Mouse (Mus musculus): ENCODE results near the gene Retreg3. TPM values are rescaled to one million over a fixed set of nuclear protein-coding genes. Genes with fewer than 3 reads are reported as not detected.

Gene Retreg3
- total RNA-seq, 2 experiments from 2014 or later, result 35.7 to 93.1 TPM

GRCm38 (mm10) chr11:101120545-101121188, 974 bp upstream of the Retreg3 start:
- ATAC-seq (replicated peaks; ENCODE audit: low FRiP score, poor library complexity, severe bottlenecking), result peak; percentile 12

GRCm38 (mm10) chr11:101119131-101119760, 447 bp downstream of the Retreg3 start:
- peak; percentile 66 for ATAC-seq (replicated peaks; ENCODE audit: low FRiP score, poor library complexity, severe bottlenecking)

- no peak for ATAC-seq (replicated peaks; ENCODE audit: low FRiP score, poor library complexity, severe bottlenecking)
Measured at GRCm38 (mm10) chr11:101118105-101118504, 1.6 kb downstream of the Retreg3 start.

GRCm38 (mm10) chr11:101115564-101115963, 4.1 kb downstream of the Retreg3 start:
- no peak for ATAC-seq (replicated peaks; ENCODE audit: low FRiP score, poor library complexity, severe bottlenecking)

- no peak for ATAC-seq (replicated peaks; ENCODE audit: low FRiP score, poor library complexity, severe bottlenecking)
Measured at GRCm38 (mm10) chr11:101112186-101112585, 7.5 kb downstream of the Retreg3 start.

GRCm38 (mm10) chr11:101111178-101111577, 8.5 kb downstream of the Retreg3 start:
- no peak for ATAC-seq (replicated peaks; ENCODE audit: low FRiP score, poor library complexity, severe bottlenecking)

- ATAC-seq (replicated peaks; ENCODE audit: low FRiP score, poor library complexity, severe bottlenecking), result no peak
Measured at GRCm38 (mm10) chr11:101110708-101111107, 9.0 kb downstream of the Retreg3 start.

GRCm38 (mm10) chr11:101109351-101109750, 10.3 kb downstream of the Retreg3 start:
- no peak for ATAC-seq (replicated peaks; ENCODE audit: low FRiP score, poor library complexity, severe bottlenecking)

- ATAC-seq (replicated peaks; ENCODE audit: low FRiP score, poor library complexity, severe bottlenecking), result no peak
Measured at GRCm38 (mm10) chr11:101103011-101103410, 16.7 kb downstream of the Retreg3 start.

- ATAC-seq (replicated peaks; ENCODE audit: low FRiP score, poor library complexity, severe bottlenecking), result no peak
Measured at GRCm38 (mm10) chr11:101098231-101098630, 21.5 kb downstream of the Retreg3 start.

GRCm38 (mm10) chr11:101095314-101096024, 24.2 kb downstream of the Retreg3 start, which contains the start of gene Psmc3ip:
TSS of gene Psmc3ip (minus strand) at chr11:101095436.
- peak; percentile 95 for ATAC-seq (replicated peaks; ENCODE audit: low FRiP score, poor library complexity, severe bottlenecking)

- no peak for ATAC-seq (replicated peaks; ENCODE audit: low FRiP score, poor library complexity, severe bottlenecking)
Measured at GRCm38 (mm10) chr11:101094930-101095313, 24.8 kb downstream of the Retreg3 start.

- ATAC-seq (replicated peaks; ENCODE audit: low FRiP score, poor library complexity, severe bottlenecking), result no peak
Measured at GRCm38 (mm10) chr11:101089931-101090330, 29.8 kb downstream of the Retreg3 start.

- ATAC-seq (replicated peaks; ENCODE audit: low FRiP score, poor library complexity, severe bottlenecking), result 0 out of 2 replicates have a peak, but pooled peaks have one; percentile 9
Measured at GRCm38 (mm10) chr11:101087682-101088055, 32.0 kb downstream of the Retreg3 start.

- ATAC-seq (replicated peaks; ENCODE audit: low FRiP score, poor library complexity, severe bottlenecking), result peak; percentile 77
Measured at GRCm38 (mm10) chr11:101086756-101087681, 32.7 kb downstream of the Retreg3 start, which contains the start of gene Mlx. TSS of gene Mlx (plus strand) at chr11:101087277.

GRCm38 (mm10) chr11:101086323-101086674, 33.4 kb downstream of the Retreg3 start:
- ATAC-seq (replicated peaks; ENCODE audit: low FRiP score, poor library complexity, severe bottlenecking), result no peak

- ATAC-seq (replicated peaks; ENCODE audit: low FRiP score, poor library complexity, severe bottlenecking), result no peak
Measured at GRCm38 (mm10) chr11:101085617-101086322, 33.9 kb downstream of the Retreg3 start.

- no peak for ATAC-seq (replicated peaks; ENCODE audit: low FRiP score, poor library complexity, severe bottlenecking)
Measured at GRCm38 (mm10) chr11:101084811-101085210, 34.9 kb downstream of the Retreg3 start.

- no peak for ATAC-seq (replicated peaks; ENCODE audit: low FRiP score, poor library complexity, severe bottlenecking)
Measured at GRCm38 (mm10) chr11:101084246-101084645, 35.4 kb downstream of the Retreg3 start.

Measured in erythroblast, adult 5-6 weeks (primary cell).